Mouse (Mus musculus) forebrain, embryonic 11.5 days (tissue): ENCODE data around the gene Hdac1. TPM values are rescaled to one million over a fixed set of nuclear protein-coding genes. Genes with fewer than 3 reads are reported as not detected.
"Not testable (repeated sequence)": the region's sequence is repeated elsewhere in the genome, so short reads cannot be mapped to it uniquely, and the experiment has no call there.

Experiments
- ATAC-seq: fragments of 200-750 bp; cut with Nextera tagmentation; replicated peaks from 2 replicates; pipeline ENCODE4 v1.8.0; 2017; ENCODE audit warnings: moderate TSS enrichment; ENCODE audit not compliant: low FRiP score
- DNase-seq: peaks from one replicate; pipeline ENCODE4 v3.0.0-alpha.2; 2017; ENCODE audit warnings: low spot score
- H3K27ac ChIP-seq: fragments of 300-500 bp; sonication (generic); 2 replicates; pipeline ENCODE4 v1.5.1; 2014; ENCODE audit warnings: low read depth, low read length
- H3K27me3 ChIP-seq: fragments of 300-500 bp; sonication (generic); 2 replicates; pipeline ENCODE4 v1.6.1; 2014; ENCODE audit warnings: mild to moderate bottlenecking, low read length, mixed read lengths; ENCODE audit not compliant: control insufficient read depth, insufficient read depth
- H3K36me3 ChIP-seq: fragments of 300-500 bp; sonication (generic); 2 replicates; pipeline ENCODE4 v1.6.1; 2014; ENCODE audit warnings: mild to moderate bottlenecking, low read length, moderate library complexity, mixed read lengths; ENCODE audit not compliant: control insufficient read depth, insufficient read depth
- H3K4me1 ChIP-seq: fragments of 300-500 bp; sonication (generic); replicated peaks from 2 replicates; pipeline ENCODE4 v1.6.1; 2014; ENCODE audit warnings: low read length, mixed read lengths; ENCODE audit not compliant: control insufficient read depth, insufficient read depth
- H3K4me2 ChIP-seq: fragments of 300-500 bp; sonication (generic); 2 replicates; pipeline ENCODE4 v1.6.1; 2014; ENCODE audit warnings: low read depth, mild to moderate bottlenecking, low read length, moderate library complexity, mixed read lengths; ENCODE audit not compliant: severe bottlenecking
- H3K4me3 ChIP-seq: fragments of 300-500 bp; sonication (generic); 2 replicates; pipeline ENCODE4 v1.5.1; 2014; ENCODE audit warnings: low read depth, low read length
- H3K9ac ChIP-seq: fragments of 300-500 bp; sonication (generic); 2 replicates; pipeline ENCODE4 v1.6.1; 2014; ENCODE audit warnings: low read length
- H3K9me3 ChIP-seq: fragments of 300-500 bp; sonication (generic); 2 replicates; pipeline ENCODE4 v1.6.1; 2016; ENCODE audit warnings: low read length, mixed read lengths; ENCODE audit not compliant: control insufficient read depth
- WGBS: fragments of 180-500 bp; shearing (Covaris S2); extraction: QIAGEN DNeasy Blood & Tissue Kit; methylation state at CpG from one replicate; pipeline ENCODE4 v1.1.7; 2014; 5-methylcytosine and 5-hydroxymethylcytosine counted together
- polyA plus RNA-seq: library from polyadenylated mRNA; unstranded; fragments of >200 nt; fragmentation: Nextera tagmentation; extraction: Ambion mirVana; gene quantifications from 2 replicates; pipeline ENCODE4 v1.2.1, GENCODE M21; 2014

Hdac1 gene
- polyA plus RNA-seq, 1 experiment from 2014 or later = 262 TPM

- no peak for DNase-seq
- Histone ChIP-seq H3K4me3 (no peak overlapping the region), H3K9ac (no peak overlapping the region), H3K9me3 (no peaks in the 10 kb centered on the region), H3K27me3 (no peaks in the 10 kb centered on the region), H3K27ac (no peak overlapping the region), H3K4me1 (peaks cover 3% of the 10 kb centered on the region; the same call in 1 of the 2 replicates), H3K36me3 (no peaks in the 10 kb centered on the region; the same call in 1 of the 2 replicates), H3K4me2 (no peak overlapping the region)
- WGBS = 93% methylated on average over 6 of the region's 6 CpGs
- ATAC-seq = no peak
These were observed 2.5 kb downstream of the Hdac1 start for GRCm38 (mm10) chr4:129540012-129540411.

GRCm38 (mm10) chr4:129528901-129529300 lies 13.6 kb downstream of the Hdac1 start:
- DNase-seq, H3K36me3 ChIP-seq, H3K9me3 ChIP-seq: not testable (repeated sequence)

GRCm38 (mm10) chr4:129525889-129526288 lies 16.6 kb downstream of the Hdac1 start:
- Histone ChIP-seq H3K36me3 (peaks cover 14% of the 10 kb centered on the region), H3K27me3 (no peaks in the 10 kb centered on the region), H3K9ac (no peak overlapping the region), H3K4me2 (no peak overlapping the region), H3K27ac (no peak overlapping the region), H3K9me3 (no peaks in the 10 kb centered on the region), H3K4me3 (no peak overlapping the region), H3K4me1 (no peaks in the 10 kb centered on the region)
- no peak for DNase-seq
- 97% methylated on average over 3 of the region's 3 CpGs for WGBS
- no peak for ATAC-seq

More at GRCm38 (mm10) chr4:129528901-129529300, 13.6 kb downstream of the Hdac1 start:
- 94% methylated on average over 5 of the region's 6 CpGs for WGBS
- not testable (repeated sequence) for H3K4me1 ChIP-seq, H3K27ac ChIP-seq, H3K4me2 ChIP-seq, H3K9ac ChIP-seq, H3K4me3 ChIP-seq, ATAC-seq, H3K27me3 ChIP-seq

GRCm38 (mm10) chr4:129525338-129525737 lies 17.2 kb downstream of the Hdac1 start:
- WGBS = 90% methylated on average over 5 of the region's 5 CpGs

GRCm38 (mm10) chr4:129518519-129518918 lies 24.0 kb downstream of the Hdac1 start:
- no peak for ATAC-seq
- 98% methylated on average over 8 of the region's 8 CpGs for WGBS
- no peak overlapping the region for H3K4me2 ChIP-seq

More at GRCm38 (mm10) chr4:129525338-129525737, 17.2 kb downstream of the Hdac1 start:
- Histone ChIP-seq H3K4me2 (no peak overlapping the region), H3K4me1 (no peaks in the 10 kb centered on the region), H3K27ac (no peak overlapping the region), H3K9ac (no peak overlapping the region), H3K27me3 (no peaks in the 10 kb centered on the region), H3K36me3 (peaks cover 14% of the 10 kb centered on the region), H3K4me3 (no peak overlapping the region), H3K9me3 (no peaks in the 10 kb centered on the region)
- no peak for DNase-seq
- no peak for ATAC-seq

GRCm38 (mm10) chr4:129516925-129517324 lies 25.6 kb downstream of the Hdac1 start:
- no peak overlapping the region for H3K9ac ChIP-seq
- H3K27me3 ChIP-seq = no peaks in the 10 kb centered on the region
- peaks cover 10% of the 10 kb centered on the region; the same call in 1 of the 2 replicates for H3K36me3 ChIP-seq
- H3K27ac ChIP-seq = peak overlapping the region; percentile 12; the same call in 1 of the 2 replicates
- no peak overlapping the region for H3K4me2 ChIP-seq
- H3K9me3 ChIP-seq = no peaks in the 10 kb centered on the region
- ATAC-seq = no peak
- H3K4me1 ChIP-seq = peaks cover 10% of the 10 kb centered on the region
- DNase-seq = no peak
- WGBS = 57% methylated on average over 2 of the region's 2 CpGs
- no peak overlapping the region for H3K4me3 ChIP-seq

More at GRCm38 (mm10) chr4:129518519-129518918, 24.0 kb downstream of the Hdac1 start:
- Histone ChIP-seq H3K27ac (no peak overlapping the region), H3K9me3 (no peaks in the 10 kb centered on the region), H3K27me3 (no peaks in the 10 kb centered on the region), H3K4me3 (no peak overlapping the region), H3K36me3 (peaks cover 16% of the 10 kb centered on the region), H3K4me1 (0 out of 2 replicates have a peak, but pooled peaks cover 5% of the 10 kb centered on the region), H3K9ac (no peak overlapping the region)
- no peak for DNase-seq

- Histone ChIP-seq H3K27me3 (no peaks in the 10 kb centered on the region; the same call in 1 of the 2 replicates), H3K27ac (peak overlapping the region; percentile 96), H3K9ac (peak overlapping the region; percentile 100), H3K4me2 (peak overlapping the region; percentile 75), H3K4me3 (peak overlapping the region; percentile 100), H3K9me3 (no peaks in the 10 kb centered on the region), H3K4me1 (peaks cover 21% of the 10 kb centered on the region), H3K36me3 (peaks cover 6% of the 10 kb centered on the region; the same call in 1 of the 2 replicates)
- under 1% methylated on average over 33 of the region's 35 CpGs for WGBS
- ATAC-seq (peak; percentile 48), DNase-seq (peak; percentile 89)
These were observed 28.1 kb downstream of the Hdac1 start for GRCm38 (mm10) chr4:129514300-129514898.

GRCm38 (mm10) chr4:129513891-129514290 lies 28.6 kb downstream of the Hdac1 start:
- ATAC-seq = peak; percentile 47
- Histone ChIP-seq H3K4me1 (peaks cover 21% of the 10 kb centered on the region), H3K36me3 (peaks cover 6% of the 10 kb centered on the region; the same call in 1 of the 2 replicates), H3K4me3 (peak overlapping the region; percentile 100), H3K27ac (peak overlapping the region; percentile 96), H3K9me3 (no peaks in the 10 kb centered on the region), H3K4me2 (peak overlapping the region; percentile 75), H3K9ac (peak overlapping the region; percentile 100), H3K27me3 (no peaks in the 10 kb centered on the region; the same call in 1 of the 2 replicates)
- WGBS = 0% methylated on average over 8 of the region's 57 CpGs
- DNase-seq = no peak
